Mouse (Mus musculus) ES-Bruce4 (cell line): ENCODE results near the gene Ing4.

ENCODE experiments used
- CTCF ChIP-seq: IDR thresholded peaks from one replicate; pipeline ENCODE4 v1.8.1; 2011; ENCODE audit warnings: low read depth, low read length
- EP300 ChIP-seq: IDR thresholded peaks from 2 replicates; pipeline ENCODE4 v1.6.1; 2011; ENCODE audit warnings: low read depth, low read length; ENCODE audit not compliant: insufficient read depth
- POLR2A ChIP-seq: IDR thresholded peaks from one replicate; pipeline ENCODE4 v1.8.1; 2011; ENCODE audit warnings: low read length; ENCODE audit not compliant: insufficient read depth

DNA sequence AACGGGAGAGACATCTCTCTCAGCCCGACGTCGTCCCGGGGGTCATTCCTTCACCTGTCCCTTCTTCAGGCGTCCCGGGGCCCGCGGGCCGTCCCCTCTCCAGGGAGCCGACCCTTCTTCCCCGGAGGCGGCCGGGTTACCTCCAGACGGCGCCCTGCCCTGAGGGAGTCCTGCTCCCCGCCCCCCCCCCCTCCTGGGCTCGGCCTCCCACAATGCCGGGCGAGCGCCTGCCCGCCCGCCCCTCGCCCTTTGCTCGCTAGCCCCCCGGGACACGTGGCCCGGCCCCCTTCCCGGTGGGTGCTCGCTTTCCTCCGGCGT is 56.7 kb downstream of the Ing4 start:
- TF ChIP-seq POLR2A: no peak
- TF ChIP-seq EP300: no peak
- TF ChIP-seq CTCF: no peak
